Mouse (Mus musculus): ENCODE measurements around the gene Dusp27. TPM values are rescaled to one million over a fixed set of nuclear protein-coding genes. Genes with fewer than 3 reads are reported as not detected.

Gene Dusp27
- polyA plus RNA-seq, 1 experiment from 2014 or later = 1.0 TPM

DNA sequence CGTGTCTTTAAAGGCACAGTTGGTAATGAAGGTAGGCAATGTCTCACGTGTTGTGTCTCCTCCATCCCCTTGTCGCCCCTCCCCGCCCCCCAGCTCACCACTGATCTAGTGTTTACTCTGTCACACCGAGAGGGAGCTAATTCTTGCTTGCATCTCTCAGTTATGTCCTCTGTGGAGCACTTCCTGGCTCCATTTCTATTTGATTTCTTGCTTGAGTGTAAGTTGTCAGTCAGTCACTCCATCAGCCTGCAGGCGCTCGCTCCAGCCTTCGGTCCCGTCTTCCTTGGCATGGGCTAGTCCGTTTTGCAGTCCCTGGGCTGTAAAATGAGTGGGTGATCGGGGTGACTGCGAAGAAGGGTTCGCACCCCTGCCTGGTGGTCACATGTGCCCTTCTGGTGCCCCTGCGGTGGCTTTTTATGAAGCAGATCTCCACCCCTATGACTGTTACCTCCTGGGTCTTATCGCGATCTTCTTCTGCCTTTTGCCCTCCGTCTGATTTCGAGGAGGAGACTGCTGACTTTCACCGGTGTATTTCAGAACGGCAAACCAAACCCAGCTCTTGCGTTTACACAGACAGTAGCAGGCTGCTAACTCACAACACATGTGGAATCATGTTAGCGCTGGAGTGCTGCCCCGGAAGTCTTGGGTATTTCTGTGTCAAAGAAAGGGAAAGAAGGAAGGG, 79.4 kb downstream of the Dusp27 start:
- peak overlapping the region; percentile 90 for H3K4me2 ChIP-seq
- H3K36me3 ChIP-seq = no peaks in the 10 kb centered on the region
- peak overlapping the region; percentile 43; the same call in 1 of the 2 replicates for H3K9ac ChIP-seq
- peaks cover 45% of the 10 kb centered on the region for H3K4me1 ChIP-seq
- no peaks in the 10 kb centered on the region for H3K9me3 ChIP-seq (replicated peaks)
- peaks cover 31% of the 10 kb centered on the region for H3K27me3 ChIP-seq
- no peak overlapping the region for H3K27ac ChIP-seq
- WGBS = 2% methylated on average over 23 of the region's 23 CpGs
- H3K4me3 ChIP-seq (replicated peaks) = peak overlapping the region; percentile 47
- ATAC-seq (replicated peaks; ENCODE audit: low FRiP score) = peak; percentile 11; the same call in 1 of the 2 replicates

Other genes with a start within 250 kb of the Dusp27 start
- gene Pou2f1, start 125.2 kb downstream of the Dusp27 start, polyA plus RNA-seq (2015; fragmentation: Nextera tagmentation; extraction: Ambion mirVana) = 19.5 TPM in 2 replicates
- gene Gpa33, start 2.3 kb upstream of the Dusp27 start, polyA plus RNA-seq (2015; fragmentation: Nextera tagmentation; extraction: Ambion mirVana) = 0.70 and 2.4 TPM in 2 replicates
- 0.19 TPM in 1 of 2 replicates, not detected in the other for gene Mael, start 110.8 kb upstream of the Dusp27 start, polyA plus RNA-seq (2015; fragmentation: Nextera tagmentation; extraction: Ambion mirVana)
- gene Ildr2, start 126.2 kb upstream of the Dusp27 start, polyA plus RNA-seq (2015; fragmentation: Nextera tagmentation; extraction: Ambion mirVana) = 1.6 and 1.7 TPM in 2 replicates